Mouse (Mus musculus): ENCODE measurements at regions not wholly inside any gene's neighbourhood (a gene's known extent, or its start where the extent isn't known, plus 50 kb on each side); places are given as distances from the start of the nearest gene placed in this dataset.

- Histone ChIP-seq H3K4me3 (no peak overlapping the region), H3K27me3 (no peaks in the 10 kb centered on the region), H3K4me2 (no peak overlapping the region), H3K9ac (no peak overlapping the region), H3K4me1 (peaks cover 26% of the 10 kb centered on the region), H3K9me3 (replicated peaks) (no peaks in the 10 kb centered on the region), H3K27ac (no peak overlapping the region), H3K36me3 (ENCODE audit: poor library complexity, severe bottlenecking) (no peaks in the 10 kb centered on the region)
- WGBS: 88% methylated on average over 7 of the region's 7 CpGs
- no peak for ATAC-seq
Measured at GRCm38 (mm10) chr9:120755486-120755885, 173.5 kb upstream of the Ctnnb1 start.

GRCm38 (mm10) chr9:120758003-120758402 is 171.0 kb upstream of the Ctnnb1 start:
- H3K4me2 ChIP-seq: no peak overlapping the region
- H3K36me3 ChIP-seq (ENCODE audit: poor library complexity, severe bottlenecking): no peaks in the 10 kb centered on the region
- no peaks in the 10 kb centered on the region for H3K9me3 ChIP-seq (replicated peaks)
- no peak overlapping the region for H3K4me3 ChIP-seq
- 90% methylated on average over 3 of the region's 3 CpGs for WGBS
- H3K27me3 ChIP-seq: no peaks in the 10 kb centered on the region
- H3K4me1 ChIP-seq: peaks cover 13% of the 10 kb centered on the region
- no peak overlapping the region for H3K27ac ChIP-seq
- no peak overlapping the region for H3K9ac ChIP-seq
- ATAC-seq: no peak

DNA sequence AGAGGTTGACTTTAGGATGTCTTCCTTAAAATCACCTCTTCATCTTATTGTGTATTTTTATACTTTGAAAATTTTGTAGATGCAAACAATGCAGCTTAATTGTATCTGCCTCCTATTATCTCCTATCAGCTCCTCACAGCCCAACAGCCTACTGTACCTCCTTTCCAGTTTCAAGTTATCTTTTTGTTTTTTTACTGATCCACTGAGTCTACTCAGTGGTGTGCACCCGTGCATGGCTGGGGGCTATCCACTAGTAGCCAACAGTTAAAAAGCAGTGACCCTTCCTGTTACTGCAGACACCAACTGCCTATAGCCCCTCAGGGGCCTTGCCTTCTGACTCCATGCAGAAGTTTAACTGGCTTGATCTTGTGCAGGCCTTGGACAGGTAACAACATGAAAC is 170.4 kb upstream of the Ctnnb1 start:
- Histone ChIP-seq H3K27ac (no peak overlapping the region), H3K36me3 (ENCODE audit: poor library complexity, severe bottlenecking) (no peaks in the 10 kb centered on the region), H3K4me1 (peaks cover 13% of the 10 kb centered on the region), H3K4me2 (no peak overlapping the region), H3K27me3 (no peaks in the 10 kb centered on the region), H3K9ac (no peak overlapping the region), H3K4me3 (no peak overlapping the region), H3K9me3 (replicated peaks) (no peaks in the 10 kb centered on the region)
- 91% methylated on average over 1 of the region's 1 CpGs for WGBS
- ATAC-seq: no peak

DNA sequence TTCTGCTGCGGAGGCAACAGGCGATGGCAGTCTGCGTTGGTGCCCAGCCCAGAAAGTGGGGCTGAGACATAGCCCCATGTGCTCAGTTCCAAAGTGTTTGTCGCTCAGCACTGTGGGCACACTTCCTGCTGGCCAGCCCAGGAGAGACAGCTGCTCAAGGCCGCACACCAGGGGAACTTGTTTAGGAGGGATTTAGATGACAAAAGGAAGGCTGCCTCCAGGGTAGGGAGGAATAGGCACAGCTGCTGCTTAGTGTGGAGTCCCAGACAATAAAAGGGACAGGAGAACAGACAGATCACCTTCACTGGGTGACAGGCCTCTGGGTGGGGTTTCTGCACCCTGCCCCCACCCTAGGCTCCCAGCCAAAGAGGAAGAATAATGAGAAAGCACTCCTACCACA is 169.2 kb upstream of the Ctnnb1 start:
- peak; percentile 86 for ATAC-seq
- WGBS: 25% methylated on average over 5 of the region's 5 CpGs
- Histone ChIP-seq H3K9me3 (replicated peaks) (no peaks in the 10 kb centered on the region), H3K27me3 (no peaks in the 10 kb centered on the region), H3K4me2 (no peak overlapping the region), H3K9ac (no peak overlapping the region), H3K36me3 (ENCODE audit: poor library complexity, severe bottlenecking) (no peaks in the 10 kb centered on the region), H3K27ac (peak overlapping the region; percentile 72), H3K4me1 (peaks cover 13% of the 10 kb centered on the region), H3K4me3 (no peak overlapping the region)

DNA sequence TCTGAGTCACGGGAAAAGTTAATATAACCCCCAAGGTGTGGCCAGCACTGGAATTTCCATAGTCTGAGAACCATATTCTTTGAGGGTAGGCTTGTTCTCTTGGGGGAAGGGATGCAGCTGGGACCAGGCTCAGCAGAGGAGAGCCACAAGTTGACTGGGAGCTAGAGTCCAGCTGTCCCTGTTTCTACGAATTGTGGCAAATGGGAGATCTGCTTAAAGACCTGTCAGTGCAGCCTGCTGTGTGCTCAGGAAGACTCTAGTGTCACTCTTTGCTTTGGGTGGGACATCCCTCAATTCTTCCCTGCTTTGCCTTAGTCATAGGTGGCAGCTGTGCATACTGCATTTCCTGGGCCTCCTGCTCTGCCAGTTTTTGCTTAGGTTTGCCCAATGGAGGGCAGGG is 165.2 kb upstream of the Ctnnb1 start:
- no peak for ATAC-seq
- 86% methylated on average over 2 of the region's 2 CpGs for WGBS
- Histone ChIP-seq H3K9ac (no peak overlapping the region), H3K4me2 (no peak overlapping the region), H3K4me3 (no peak overlapping the region), H3K36me3 (ENCODE audit: poor library complexity, severe bottlenecking) (no peaks in the 10 kb centered on the region), H3K9me3 (replicated peaks) (no peaks in the 10 kb centered on the region), H3K4me1 (peaks cover 13% of the 10 kb centered on the region), H3K27ac (no peak overlapping the region), H3K27me3 (no peaks in the 10 kb centered on the region)

GRCm38 (mm10) chr9:120764663-120765062 is 164.4 kb upstream of the Ctnnb1 start:
- 86% methylated on average over 9 of the region's 9 CpGs for WGBS
- H3K27me3 ChIP-seq: no peaks in the 10 kb centered on the region
- no peak overlapping the region for H3K9ac ChIP-seq
- H3K4me3 ChIP-seq: no peak overlapping the region
- no peak overlapping the region for H3K27ac ChIP-seq
- no peak for ATAC-seq
- H3K4me1 ChIP-seq: peaks cover 8% of the 10 kb centered on the region
- no peak overlapping the region for H3K4me2 ChIP-seq
- H3K36me3 ChIP-seq (ENCODE audit: poor library complexity, severe bottlenecking): no peaks in the 10 kb centered on the region
- no peaks in the 10 kb centered on the region for H3K9me3 ChIP-seq (replicated peaks)

GRCm38 (mm10) chr9:120765292-120765691 is 163.7 kb upstream of the Ctnnb1 start:
- H3K27me3 ChIP-seq: no peaks in the 10 kb centered on the region
- no peaks in the 10 kb centered on the region for H3K36me3 ChIP-seq (ENCODE audit: poor library complexity, severe bottlenecking)
- no peak overlapping the region for H3K4me2 ChIP-seq
- 90% methylated on average over 4 of the region's 4 CpGs for WGBS
- H3K9me3 ChIP-seq (replicated peaks): no peaks in the 10 kb centered on the region
- H3K4me3 ChIP-seq: no peak overlapping the region
- H3K27ac ChIP-seq: no peak overlapping the region
- ATAC-seq: no peak
- H3K4me1 ChIP-seq: peaks cover 5% of the 10 kb centered on the region
- no peak overlapping the region for H3K9ac ChIP-seq

DNA sequence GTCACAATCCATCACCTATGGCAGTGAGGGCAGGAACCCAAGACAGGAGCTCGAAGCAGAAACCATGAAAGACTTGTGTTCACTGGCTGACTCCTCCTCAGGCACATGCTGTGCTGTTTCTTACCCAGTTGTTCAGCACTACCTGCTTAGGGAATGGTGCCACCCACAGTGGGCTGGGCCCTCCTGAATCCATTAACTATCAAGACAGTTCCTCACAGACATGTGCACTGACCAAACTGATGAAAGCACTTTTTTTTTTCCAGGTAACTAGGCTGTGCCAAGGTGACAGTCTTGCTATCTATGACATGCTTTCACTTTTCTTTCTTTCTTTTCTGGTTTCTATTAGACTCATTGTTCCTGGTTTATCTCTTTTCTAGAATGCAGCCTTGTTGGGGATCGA is 162.1 kb upstream of the Ctnnb1 start:
- Histone ChIP-seq H3K4me3 (no peak overlapping the region), H3K9ac (no peak overlapping the region)
- ATAC-seq: no peak

GRCm38 (mm10) chr9:120767396-120767795 is 161.6 kb upstream of the Ctnnb1 start:
- H3K4me1 ChIP-seq: peaks cover 8% of the 10 kb centered on the region
- no peaks in the 10 kb centered on the region for H3K36me3 ChIP-seq (ENCODE audit: poor library complexity, severe bottlenecking)
- WGBS: 73% methylated on average over 4 of the region's 4 CpGs
- no peak overlapping the region for H3K9ac ChIP-seq
- ATAC-seq: no peak
- H3K9me3 ChIP-seq (replicated peaks): no peaks in the 10 kb centered on the region
- H3K27ac ChIP-seq: no peak overlapping the region
- no peaks in the 10 kb centered on the region for H3K27me3 ChIP-seq
- no peak overlapping the region for H3K4me2 ChIP-seq
- H3K4me3 ChIP-seq: no peak overlapping the region

More for the DNA sequence above, 162.1 kb upstream of the Ctnnb1 start:
- 84% methylated on average over 2 of the region's 2 CpGs for WGBS
- Histone ChIP-seq H3K27ac (no peak overlapping the region), H3K9me3 (replicated peaks) (no peaks in the 10 kb centered on the region), H3K4me1 (peaks cover 8% of the 10 kb centered on the region), H3K4me2 (no peak overlapping the region), H3K27me3 (no peaks in the 10 kb centered on the region), H3K36me3 (ENCODE audit: poor library complexity, severe bottlenecking) (no peaks in the 10 kb centered on the region)

- Histone ChIP-seq H3K36me3 (ENCODE audit: poor library complexity, severe bottlenecking) (no peaks in the 10 kb centered on the region), H3K9ac (no peak overlapping the region), H3K9me3 (replicated peaks) (no peaks in the 10 kb centered on the region), H3K27ac (no peak overlapping the region), H3K4me3 (no peak overlapping the region), H3K4me2 (no peak overlapping the region), H3K4me1 (peaks cover 8% of the 10 kb centered on the region), H3K27me3 (no peaks in the 10 kb centered on the region)
- WGBS: 86% methylated on average over 8 of the region's 8 CpGs
- ATAC-seq: no peak
Measured at GRCm38 (mm10) chr9:120769056-120769455, 160.0 kb upstream of the Ctnnb1 start.

GRCm38 (mm10) chr9:120769679-120770078 is 159.3 kb upstream of the Ctnnb1 start:
- no peaks in the 10 kb centered on the region for H3K36me3 ChIP-seq (ENCODE audit: poor library complexity, severe bottlenecking)
- H3K27ac ChIP-seq: no peak overlapping the region
- no peaks in the 10 kb centered on the region for H3K27me3 ChIP-seq
- no peak overlapping the region for H3K4me3 ChIP-seq
- WGBS: 35% methylated on average over 7 of the region's 7 CpGs
- no peak for ATAC-seq
- H3K4me1 ChIP-seq: peaks cover 8% of the 10 kb centered on the region
- no peak overlapping the region for H3K9ac ChIP-seq
- H3K9me3 ChIP-seq (replicated peaks): no peaks in the 10 kb centered on the region
- H3K4me2 ChIP-seq: no peak overlapping the region

GRCm38 (mm10) chr9:120770886-120771285 is 158.1 kb upstream of the Ctnnb1 start:
- H3K4me2 ChIP-seq: no peak overlapping the region
- H3K4me3 ChIP-seq: no peak overlapping the region
- no peaks in the 10 kb centered on the region for H3K36me3 ChIP-seq (ENCODE audit: poor library complexity, severe bottlenecking)
- 35% methylated on average over 1 of the region's 1 CpGs for WGBS
- ATAC-seq: no peak
- H3K9me3 ChIP-seq (replicated peaks): no peaks in the 10 kb centered on the region
- H3K27me3 ChIP-seq: no peaks in the 10 kb centered on the region
- no peak overlapping the region for H3K27ac ChIP-seq
- H3K4me1 ChIP-seq: peaks cover 8% of the 10 kb centered on the region
- H3K9ac ChIP-seq: no peak overlapping the region

DNA sequence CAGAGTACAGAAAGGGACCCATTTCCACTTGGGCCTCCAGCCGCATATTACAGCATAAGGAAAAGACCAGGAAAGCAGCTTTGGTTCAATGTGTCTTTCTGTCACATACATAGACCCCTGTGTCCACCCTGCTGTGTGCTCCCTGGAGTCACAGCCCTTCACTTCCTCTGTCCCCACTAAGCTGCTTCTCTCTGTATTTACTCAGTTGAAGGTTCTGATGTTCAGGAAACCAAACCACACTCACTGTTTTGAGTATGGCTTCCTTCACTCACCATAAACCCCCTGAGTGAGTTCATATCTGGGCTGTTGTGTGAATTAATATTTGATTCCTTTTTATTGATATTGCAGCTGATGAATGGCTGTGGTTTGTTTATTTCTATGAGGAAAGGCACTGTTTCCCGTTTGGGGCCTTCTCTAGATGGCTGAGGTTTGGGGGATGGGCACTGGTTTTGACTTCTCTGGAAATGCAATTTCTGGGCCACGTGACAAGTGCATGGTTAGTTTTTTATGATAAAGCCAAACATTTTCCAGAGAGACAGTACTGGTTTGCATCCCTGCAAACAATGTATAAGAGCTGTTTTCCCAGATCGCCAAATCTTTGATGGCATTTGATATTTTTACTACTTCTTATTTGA is 157.0 kb upstream of the Ctnnb1 start:
- no peaks in the 10 kb centered on the region for H3K9me3 ChIP-seq (replicated peaks)
- H3K9ac ChIP-seq: no peak overlapping the region
- 67% methylated on average over 4 of the region's 4 CpGs for WGBS
- no peak for ATAC-seq
- no peak overlapping the region for H3K4me2 ChIP-seq
- H3K4me3 ChIP-seq: no peak overlapping the region
- no peaks in the 10 kb centered on the region for H3K27me3 ChIP-seq
- no peak overlapping the region for H3K27ac ChIP-seq
- H3K36me3 ChIP-seq (ENCODE audit: poor library complexity, severe bottlenecking): no peaks in the 10 kb centered on the region
- peaks cover 8% of the 10 kb centered on the region for H3K4me1 ChIP-seq

Data from forebrain, embryonic 13.5 days (tissue).